Mouse (Mus musculus) kidney, adult 11 months (tissue): ENCODE results near the gene Ptma.

Source experiments
- DNase-seq: peaks from one replicate; pipeline ENCODE4 v3.0.0; 2022

Gene Ptma

DNA sequence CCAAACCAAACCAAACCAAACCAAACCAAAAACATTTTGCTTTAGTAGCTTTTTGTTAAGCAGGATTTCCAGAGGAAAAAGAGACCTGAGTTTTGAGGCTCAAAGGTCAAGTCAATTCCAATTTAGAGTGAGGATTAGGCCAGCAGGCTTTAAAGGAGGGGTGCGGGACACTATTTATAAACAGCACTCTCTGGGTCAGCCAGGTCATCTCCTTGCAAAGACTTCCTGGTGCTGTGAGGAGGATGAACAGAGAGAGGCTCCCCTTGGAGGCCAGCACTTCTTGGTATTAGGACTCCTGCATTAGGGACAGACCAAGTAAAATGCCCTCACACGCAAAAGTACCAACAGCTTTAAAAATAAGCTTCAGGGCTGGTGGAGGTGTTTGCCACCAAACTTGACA, 25.4 kb downstream of the Ptma start:
- no peak for DNase-seq

GRCm38 (mm10) chr1:86555665-86556064, 29.1 kb downstream of the Ptma start:
- DNase-seq = no peak

DNA sequence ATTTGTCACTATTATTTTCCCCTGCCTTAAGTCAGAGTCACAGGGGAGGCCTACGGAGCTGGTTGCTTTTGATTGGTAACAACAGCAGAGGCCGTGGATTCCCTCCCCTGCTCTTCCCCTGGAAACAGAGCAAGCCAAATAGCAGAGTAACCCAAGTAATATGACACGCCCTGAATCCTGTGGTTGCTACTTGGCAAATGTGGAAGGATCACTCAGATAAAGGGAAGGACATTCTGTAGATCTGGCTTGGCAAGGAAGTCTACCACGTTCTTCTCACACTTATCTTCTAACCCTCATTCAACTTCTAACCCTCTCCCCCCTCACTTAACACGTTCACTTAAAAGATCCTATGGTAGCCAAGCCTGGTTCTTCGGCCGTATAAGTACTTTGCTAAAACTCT, 31.3 kb downstream of the Ptma start:
- no peak for DNase-seq

GRCm38 (mm10) chr1:86559232-86559631, 32.7 kb downstream of the Ptma start:
- no peak for DNase-seq

DNA sequence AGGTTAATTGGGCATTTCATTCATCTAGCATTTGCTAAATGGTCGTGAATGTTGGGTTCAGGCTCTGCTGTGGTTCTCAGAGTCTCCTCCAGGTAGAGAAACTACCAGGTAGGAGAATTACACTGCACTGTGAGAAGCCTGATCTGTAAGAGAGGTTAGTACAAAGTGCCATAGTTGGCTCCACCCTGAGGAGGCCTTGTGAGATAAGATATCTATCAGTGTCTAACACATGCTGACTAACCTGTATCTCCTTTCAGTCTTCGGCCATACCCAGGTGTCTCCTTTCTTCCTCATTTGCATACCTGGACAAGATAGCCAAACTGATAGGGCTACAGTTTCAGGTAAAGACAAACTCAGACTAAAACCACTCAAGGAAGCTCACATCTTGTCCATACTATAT, 36.1 kb downstream of the Ptma start:
- DNase-seq = no peak

GRCm38 (mm10) chr1:86568409-86568808, 41.9 kb downstream of the Ptma start:
- no peak for DNase-seq

GRCm38 (mm10) chr1:86569292-86569860, 42.9 kb downstream of the Ptma start:
- no peak for DNase-seq

GRCm38 (mm10) chr1:86571381-86571780, 44.9 kb downstream of the Ptma start:
- DNase-seq = no peak

- no peak for DNase-seq
These were observed 45.4 kb downstream of the Ptma start for GRCm38 (mm10) chr1:86571941-86572340.
